Mouse (Mus musculus) liver, postnatal 0 days (tissue): ENCODE data around the gene Cyp2t4. TPM values are rescaled to one million over a fixed set of nuclear protein-coding genes. Genes with fewer than 3 reads are reported as not detected.

Experiments used
- ATAC-seq: fragments of 200-750 bp; cut with Nextera tagmentation; 2 replicates; pipeline ENCODE4 v1.8.0; 2017; ENCODE audit warnings: mild to moderate bottlenecking, moderate library complexity
- DNase-seq: peaks from one replicate; pipeline ENCODE4 v3.0.0-alpha.2; 2016
- H3K27ac ChIP-seq: fragments of 300-500 bp; sonication (generic); 2 replicates; pipeline ENCODE4 v1.5.1; 2014; ENCODE audit warnings: antibody characterized with exemption, moderate library complexity, mild to moderate bottlenecking, low read depth
- H3K27me3 ChIP-seq: fragments of 300-500 bp; sonication (generic); 2 replicates; pipeline ENCODE4 v1.6.1; 2014; ENCODE audit warnings: low read length, control low read depth, mixed read lengths; ENCODE audit not compliant: insufficient read depth
- H3K36me3 ChIP-seq: fragments of 300-500 bp; sonication (generic); replicated peaks from 2 replicates; pipeline ENCODE4 v1.6.1; 2014; ENCODE audit warnings: mild to moderate bottlenecking, control low read depth, low read length, moderate library complexity, mixed read lengths; ENCODE audit not compliant: insufficient read depth
- H3K4me1 ChIP-seq: fragments of 300-500 bp; sonication (generic); 2 replicates; pipeline ENCODE4 v1.6.1; 2014; ENCODE audit warnings: antibody characterized with exemption, mild to moderate bottlenecking, control low read depth; ENCODE audit not compliant: insufficient read depth
- H3K4me2 ChIP-seq: fragments of 300-500 bp; sonication (generic); 2 replicates; pipeline ENCODE4 v1.6.1; 2014; ENCODE audit warnings: low read depth, mild to moderate bottlenecking, low read length, moderate library complexity, mixed read lengths
- H3K4me3 ChIP-seq: fragments of 300-500 bp; sonication (generic); 2 replicates; pipeline ENCODE4 v1.5.1; 2014; ENCODE audit warnings: low read depth, low read length
- H3K9ac ChIP-seq: fragments of 300-500 bp; sonication (generic); replicated peaks from 2 replicates; pipeline ENCODE4 v1.6.1; 2014; ENCODE audit warnings: mild to moderate bottlenecking, moderate library complexity
- H3K9me3 ChIP-seq: fragments of 300-500 bp; sonication (generic); 2 replicates; pipeline ENCODE4 v1.6.1; 2016; ENCODE audit warnings: mild to moderate bottlenecking, control low read depth, low read length, mixed read lengths
- CTCF ChIP-seq: sonication (generic); IDR thresholded peaks from 2 replicates; pipeline ENCODE4 v1.5.1; 2016; ENCODE audit warnings: antibody characterized with exemption, low read depth
- EP300 ChIP-seq: IDR thresholded peaks from 2 replicates; pipeline ENCODE4 v1.6.1; 2016; ENCODE audit warnings: antibody characterized with exemption, low read depth, mild to moderate bottlenecking
- WGBS: fragments of 180-500 bp; shearing (Covaris S2); extraction: QIAGEN DNeasy Blood & Tissue Kit; methylation state at CpG from one replicate; pipeline ENCODE4 v1.1.7; 2014; ENCODE audit not compliant: insufficient replicate concordance; 5-methylcytosine and 5-hydroxymethylcytosine counted together
- polyA plus RNA-seq: library from polyadenylated mRNA; unstranded; fragments of >200 nt; fragmentation: Nextera tagmentation; extraction: Ambion mirVana; gene quantifications from 2 replicates; pipeline ENCODE4 v1.2.1, GENCODE M21; 2015

Cyp2t4 gene
- polyA plus RNA-seq, 1 experiment from 2014 or later: not detected

DNA sequence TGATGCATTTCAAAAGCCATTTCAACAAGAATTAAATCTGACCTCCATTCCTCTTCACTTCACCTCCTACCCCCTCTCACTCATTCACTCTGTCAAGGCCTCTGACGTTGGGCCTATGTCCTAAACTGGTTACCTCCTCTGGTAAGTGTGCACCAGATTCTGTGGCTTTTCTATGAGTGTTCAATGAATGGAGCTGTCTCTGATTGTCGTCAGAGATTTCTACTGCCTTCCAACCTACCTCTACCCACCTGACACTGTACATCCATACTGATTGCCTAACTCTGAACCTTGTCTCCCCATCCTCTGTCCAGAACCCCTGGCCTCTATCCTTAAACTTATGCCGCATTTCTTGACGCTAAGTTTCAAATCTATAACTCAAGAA lies 24.4 kb downstream of the Cyp2t4 start:
- H3K4me2 ChIP-seq: peak overlapping the region; percentile 73
- ATAC-seq (peak; percentile 27), DNase-seq (no peak)
- H3K4me1 ChIP-seq: peaks cover 21% of the 10 kb centered on the region
- peaks cover 9% of the 10 kb centered on the region; the same call in 1 of the 2 replicates for H3K36me3 ChIP-seq
- WGBS: 20% methylated on average over 4 of the region's 4 CpGs
- H3K9me3 ChIP-seq: no peaks in the 10 kb centered on the region
- no peak; the same call in 1 of the 2 replicates for TF ChIP-seq EP300
- no peak for TF ChIP-seq CTCF
- peak overlapping the region; percentile 63; the same call in 1 of the 2 replicates for H3K9ac ChIP-seq
- peak overlapping the region; percentile 87 for H3K27ac ChIP-seq
- no peaks in the 10 kb centered on the region for H3K27me3 ChIP-seq
- H3K4me3 ChIP-seq: peak overlapping the region; percentile 67

GRCm38 (mm10) chr7:27178324-27179216 lies 25.1 kb downstream of the Cyp2t4 start, which contains the start of gene Rab4b:
Gene Rab4b (minus strand): TSS chr7:27178896.
- TF ChIP-seq CTCF: peak; percentile 74
- TF ChIP-seq EP300: peak; percentile 50; the same call in 1 of the 2 replicates
- ATAC-seq (peak; percentile 94), DNase-seq (peak; percentile 99)
- no peaks in the 10 kb centered on the region for H3K9me3 ChIP-seq
- peaks cover 21% of the 10 kb centered on the region for H3K4me1 ChIP-seq
- H3K27ac ChIP-seq: peak within 1 kb of the TSS; percentile 87
- under 1% methylated on average over 51 of the region's 53 CpGs for WGBS
- H3K9ac ChIP-seq: peak within 1 kb of the TSS; percentile 63
- H3K36me3 ChIP-seq: 0 out of 2 replicates have a peak, but pooled peaks cover 7% of the 10 kb centered on the region
- peak within 1 kb of the TSS; percentile 73 for H3K4me2 ChIP-seq
- H3K27me3 ChIP-seq: no peaks in the 10 kb centered on the region
- peak within 1 kb of the TSS; percentile 67 for H3K4me3 ChIP-seq

DNA sequence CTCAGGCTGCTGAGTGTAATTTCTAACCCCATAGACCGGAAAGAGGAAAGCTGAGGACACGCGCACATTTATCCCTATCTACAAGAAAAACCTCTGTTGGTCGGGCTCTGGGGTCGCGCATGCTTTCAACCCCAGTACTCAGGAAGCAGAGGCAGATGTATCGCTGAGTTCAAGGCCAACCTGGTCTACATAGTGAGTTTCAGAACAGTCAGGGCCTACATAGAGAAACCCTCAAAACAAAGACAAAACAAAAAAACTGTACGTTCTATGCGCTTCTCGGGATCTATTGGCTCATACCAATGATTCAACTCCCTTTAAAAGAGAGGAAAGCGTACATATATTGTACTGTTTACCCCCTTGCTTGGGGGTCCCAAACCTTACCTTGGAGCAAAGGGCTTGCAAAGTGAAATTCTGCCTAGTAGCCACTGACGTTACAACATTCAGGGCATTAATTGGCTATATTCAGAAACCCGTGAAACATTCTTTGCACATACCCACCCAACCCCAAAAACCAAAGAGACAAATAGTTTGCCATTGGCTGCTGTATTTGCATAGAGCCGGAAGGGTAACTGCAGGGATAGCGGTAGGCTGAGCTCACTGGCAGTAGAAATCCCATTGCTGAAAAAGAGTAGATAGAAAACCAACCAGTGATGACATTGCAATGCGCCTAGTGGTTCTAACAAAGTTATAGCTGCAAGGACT lies 25.9 kb downstream of the Cyp2t4 start:
- H3K9me3 ChIP-seq: no peaks in the 10 kb centered on the region
- H3K9ac ChIP-seq: no peak overlapping the region
- H3K27ac ChIP-seq: peak overlapping the region; percentile 87; the same call in 1 of the 2 replicates
- H3K4me3 ChIP-seq: peak overlapping the region; percentile 67
- ATAC-seq (no peak), DNase-seq (no peak)
- H3K36me3 ChIP-seq: peaks cover 6% of the 10 kb centered on the region
- no peaks in the 10 kb centered on the region for H3K27me3 ChIP-seq
- WGBS: 43% methylated on average over 16 of the region's 16 CpGs
- peaks cover 21% of the 10 kb centered on the region for H3K4me1 ChIP-seq
- no peak for TF ChIP-seq EP300
- TF ChIP-seq CTCF: no peak
- H3K4me2 ChIP-seq: peak overlapping the region; percentile 73

- WGBS: 56% methylated on average over 5 of the region's 5 CpGs
- Histone ChIP-seq H3K4me3 (no peak overlapping the region), H3K27me3 (no peaks in the 10 kb centered on the region), H3K9ac (no peak overlapping the region), H3K9me3 (no peaks in the 10 kb centered on the region), H3K4me2 (peak overlapping the region; percentile 0; the same call in 1 of the 2 replicates), H3K27ac (peak overlapping the region; percentile 87; the same call in 1 of the 2 replicates), H3K36me3 (peaks cover 4% of the 10 kb centered on the region), H3K4me1 (peaks cover 21% of the 10 kb centered on the region)
- DNase-seq (peak; percentile 71), ATAC-seq (no peak)
- TF ChIP-seq EP300: no peak
- TF ChIP-seq CTCF: no peak
These were observed 26.5 kb downstream of the Cyp2t4 start for GRCm38 (mm10) chr7:27180036-27180435.

DNA sequence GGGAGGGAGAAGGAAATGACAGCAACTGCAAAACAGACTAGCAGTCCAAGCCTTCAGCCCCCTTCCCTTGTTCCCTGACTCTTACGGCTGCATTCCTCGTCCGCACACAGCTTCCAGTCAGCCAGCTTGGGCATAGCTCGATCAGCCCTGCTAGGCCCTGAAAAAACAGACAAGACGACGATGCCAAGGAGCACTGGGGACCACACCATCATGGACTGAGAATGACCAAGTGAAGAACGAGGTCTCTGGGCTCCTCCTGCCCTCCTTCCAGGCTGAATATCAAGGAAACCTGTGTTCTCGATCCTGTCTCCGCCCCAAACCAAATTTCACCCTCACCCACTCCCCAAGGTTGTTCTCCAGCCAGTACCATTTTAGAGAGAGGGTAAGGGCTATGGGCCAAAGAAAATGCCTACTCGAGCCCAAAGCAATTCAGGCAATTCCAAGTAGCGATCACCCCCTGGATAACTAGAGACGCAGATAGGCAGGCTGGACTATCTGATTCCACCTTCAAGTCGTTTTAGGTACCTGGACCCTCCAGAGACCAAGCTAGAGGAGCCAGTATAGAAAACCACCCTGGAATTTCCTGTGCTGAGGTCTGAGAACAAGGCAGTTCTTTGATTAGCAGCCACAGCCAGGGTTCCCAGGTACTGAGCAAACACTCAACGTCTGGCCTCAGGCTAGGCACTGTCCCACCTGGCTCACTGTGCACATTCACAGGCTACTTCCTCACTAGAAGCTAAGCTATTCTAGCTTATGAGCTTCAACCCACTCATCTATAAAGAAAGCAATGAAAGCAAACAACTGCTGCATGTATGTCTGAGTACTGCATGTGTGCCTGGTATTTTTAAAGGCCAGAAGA lies 27.6 kb downstream of the Cyp2t4 start, which contains the start of the genes Gm21983 and Mia:
TSS of gene Gm21983 (minus strand) at position 250 of the 859 bp plus-strand sequence.
TSS of gene Mia (minus strand) at position 321 of the 859 bp plus-strand sequence.
- H3K9ac ChIP-seq: no peak within 1 kb of the TSS
- H3K4me1 ChIP-seq: peaks cover 21% of the 10 kb centered on the region
- ATAC-seq (no peak), DNase-seq (no peak)
- WGBS: 73% methylated on average over 14 of the region's 14 CpGs
- H3K4me2 ChIP-seq: peak within 1 kb of the TSS; percentile 0; the same call in 1 of the 2 replicates
- H3K4me3 ChIP-seq: no peak within 1 kb of the TSS
- H3K27me3 ChIP-seq: no peaks in the 10 kb centered on the region
- TF ChIP-seq EP300 (no peak), CTCF (no peak)
- H3K36me3 ChIP-seq: peaks cover 13% of the 10 kb centered on the region
- peak within 1 kb of the TSS; percentile 87; the same call in 1 of the 2 replicates for H3K27ac ChIP-seq
- no peaks in the 10 kb centered on the region for H3K9me3 ChIP-seq
